Mouse (Mus musculus): ENCODE measurements around the gene Smpdl3b. TPM values are rescaled to one million over a fixed set of nuclear protein-coding genes. Genes with fewer than 3 reads are reported as not detected.
"Not testable (repeated sequence)": the region's sequence is repeated elsewhere in the genome, so short reads cannot be mapped to it uniquely, and the experiment has no call there.

The Smpdl3b gene
- 1 to 10 TPM in 2 of 4 experiments, under 1 TPM in 1, not detected in 1; 0.56 to 1.5 (median 1.0) TPM for total RNA-seq (2022)

DNA sequence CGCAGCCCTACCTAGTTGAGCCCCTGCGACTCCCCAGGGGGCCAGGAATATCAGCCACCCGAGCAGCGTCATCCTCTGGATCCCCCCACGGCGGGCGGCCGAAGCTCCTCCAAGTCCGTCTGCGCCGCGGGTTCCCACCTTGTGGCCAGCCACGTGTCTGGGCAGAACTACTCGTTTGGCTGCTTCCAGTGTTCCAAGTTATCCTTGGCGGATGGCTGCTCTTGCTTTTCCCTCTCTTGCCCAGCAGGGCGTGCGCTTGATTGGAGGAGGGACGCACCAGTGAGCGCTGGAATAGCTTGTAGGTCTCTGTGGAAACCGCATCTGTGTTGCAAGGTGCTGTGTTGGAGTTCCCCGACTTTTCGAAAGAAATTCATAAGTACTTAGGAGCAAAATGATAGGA lies at the start of gene Smpdl3b:
Smpdl3b (minus strand) TSS at position 279 of the 400 bp plus-strand sequence.
- DNase-seq (ENCODE audit: low spot score in 2 of 2): peak; percentile 49 to 67

DNA sequence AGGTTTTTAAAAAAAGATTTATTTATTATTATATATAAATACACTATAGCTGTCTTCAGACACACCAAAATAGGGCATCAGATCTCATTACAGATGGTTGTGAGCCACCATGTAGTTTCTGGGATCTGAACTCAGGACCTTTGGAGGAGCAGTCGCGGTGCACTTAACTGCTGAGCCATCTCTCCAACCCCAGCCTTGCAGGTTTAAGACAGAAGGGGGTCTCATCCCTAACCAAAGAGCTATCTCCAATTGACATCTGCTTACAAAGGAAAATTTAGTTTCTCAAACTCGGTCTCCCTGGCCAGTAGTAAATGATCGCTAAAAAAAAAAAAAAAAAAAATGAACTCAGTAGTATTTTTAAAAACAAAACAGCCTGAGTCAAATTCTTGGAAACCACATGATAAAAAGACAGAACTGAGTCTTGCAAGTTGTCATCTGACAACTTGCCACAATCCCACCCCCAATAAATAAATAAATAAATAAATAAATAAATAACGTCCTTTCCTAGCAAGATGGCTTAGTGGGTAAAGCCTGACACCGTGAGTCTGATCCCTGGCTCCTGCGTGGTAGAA lies 49.7 kb upstream of the Smpdl3b start:
- no peak for DNase-seq (ENCODE audit: low spot score in 2 of 2)

- DNase-seq (ENCODE audit: low spot score in 2 of 2): no peak
Measured at GRCm38 (mm10) chr4:132805599-132806197, 48.6 kb upstream of the Smpdl3b start.

- DNase-seq (ENCODE audit: low spot score in 2 of 2): no peak
Measured at GRCm38 (mm10) chr4:132805146-132805545, 48.1 kb upstream of the Smpdl3b start.

DNA sequence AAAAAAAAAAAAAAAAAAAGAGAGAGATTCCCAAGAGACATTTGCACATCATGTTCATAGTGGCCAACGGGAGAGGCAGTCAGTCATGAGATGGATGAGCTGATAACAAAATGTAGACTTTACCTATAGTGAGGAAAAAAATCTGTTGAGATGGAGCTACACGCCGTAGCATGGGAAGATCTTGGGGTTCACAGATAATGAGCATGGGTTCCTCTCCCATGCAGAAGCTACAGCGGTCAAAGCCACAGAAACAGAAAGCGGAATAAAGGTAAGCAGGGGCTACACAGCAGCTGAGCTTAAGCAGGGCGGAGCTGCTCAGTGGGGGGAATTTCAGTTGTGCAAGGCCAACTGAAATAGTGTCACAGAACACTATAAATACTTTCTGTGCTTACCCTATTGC lies 47.3 kb upstream of the Smpdl3b start:
- no peak for DNase-seq (ENCODE audit: low spot score in 2 of 2)

DNA sequence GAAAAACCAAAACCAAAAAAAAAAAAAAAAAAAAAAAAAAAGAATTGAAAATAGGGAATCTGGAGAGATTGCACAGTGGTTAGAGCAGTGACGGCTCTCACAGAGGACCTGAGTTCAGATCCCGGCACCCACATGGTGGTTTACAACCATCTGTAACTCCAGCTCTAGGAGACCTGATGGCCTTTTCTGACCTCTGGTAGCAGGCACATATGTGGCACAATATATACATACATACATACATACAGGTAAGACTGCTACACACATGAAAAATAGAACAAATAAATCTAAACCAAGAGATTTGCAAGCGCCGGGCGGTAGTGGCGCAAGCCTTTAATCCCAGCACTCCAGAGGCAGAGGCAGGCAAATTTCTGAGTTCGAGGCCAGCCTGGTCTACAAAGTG lies 46.8 kb upstream of the Smpdl3b start:
- no peak for DNase-seq (ENCODE audit: low spot score in 2 of 2)

GRCm38 (mm10) chr4:132803212-132803611 lies 46.2 kb upstream of the Smpdl3b start:
- no peak for DNase-seq (ENCODE audit: low spot score in 2 of 2)

GRCm38 (mm10) chr4:132802171-132802637 lies 45.2 kb upstream of the Smpdl3b start:
- DNase-seq (ENCODE audit: low spot score in 2 of 2): peak in 1 of 2 experiments; percentile 11

DNA sequence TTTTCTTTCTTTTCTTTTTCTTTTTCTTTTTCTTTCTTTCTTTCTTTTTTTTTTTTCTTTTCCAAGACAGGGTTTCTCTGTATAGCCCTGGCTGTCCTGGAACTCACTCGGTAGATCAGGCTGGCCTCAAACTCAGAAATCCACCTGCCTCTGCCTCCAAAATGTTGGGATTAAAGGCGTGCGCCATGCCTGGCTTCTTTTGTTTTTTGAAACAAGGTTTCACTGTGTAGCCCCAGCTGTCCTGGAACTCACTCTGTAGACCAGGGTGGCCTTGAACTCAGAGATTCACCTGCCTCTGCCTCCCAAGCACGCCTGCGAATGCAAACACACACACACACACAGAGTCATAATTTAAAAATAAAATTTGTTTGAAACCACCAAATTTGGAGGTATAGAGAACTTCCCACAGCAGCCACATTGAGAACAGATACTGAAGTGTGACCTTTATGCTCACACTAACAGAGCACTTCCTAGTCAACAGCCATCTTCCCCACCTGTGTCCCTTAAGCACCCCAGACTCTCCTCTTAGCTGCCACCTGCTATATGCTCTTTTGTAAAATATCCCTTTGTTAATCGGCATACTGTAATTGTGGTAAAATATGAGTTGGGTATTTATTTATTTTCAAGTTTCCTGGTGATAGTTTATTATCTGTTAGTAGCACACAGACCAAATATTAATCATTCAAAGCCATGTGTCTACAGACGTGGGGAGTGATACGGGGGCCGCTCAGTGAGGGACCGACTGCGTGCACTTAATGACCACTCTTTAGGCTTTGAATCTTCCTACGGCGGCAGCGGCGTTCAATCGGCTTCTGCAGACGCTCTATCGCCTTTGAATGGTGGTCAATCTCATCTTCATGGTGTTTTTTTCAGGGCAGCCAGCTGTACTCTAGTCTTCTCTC lies 44.4 kb upstream of the Smpdl3b start:
- no peak for DNase-seq (ENCODE audit: low spot score in 2 of 2)

DNA sequence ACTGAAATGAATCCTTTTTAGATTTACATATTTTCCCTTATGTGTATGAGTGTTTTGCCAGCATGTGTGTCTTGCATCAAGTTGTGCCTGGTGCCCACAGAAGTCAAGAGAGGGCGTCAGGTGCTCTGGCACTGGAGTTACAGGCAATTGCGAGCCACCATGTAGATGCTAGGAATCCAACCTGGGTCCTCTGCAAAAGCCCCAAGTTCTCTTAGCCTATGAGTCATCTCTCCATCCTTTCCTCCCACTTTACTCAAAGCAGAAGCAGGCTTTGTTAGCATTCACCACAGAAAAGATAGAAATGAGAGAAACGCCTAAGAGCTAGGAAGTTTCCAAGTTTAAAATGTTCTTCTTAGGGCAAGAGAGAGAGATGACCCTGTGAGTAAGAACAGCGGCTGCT lies 42.8 kb upstream of the Smpdl3b start:
- DNase-seq (ENCODE audit: low spot score in 2 of 2): no peak

- not testable (repeated sequence) for DNase-seq (ENCODE audit: low spot score in 2 of 2)
Measured at GRCm38 (mm10) chr4:132798666-132799065, 41.6 kb upstream of the Smpdl3b start.

GRCm38 (mm10) chr4:132798028-132798427 lies 41.0 kb upstream of the Smpdl3b start:
- no peak for DNase-seq (ENCODE audit: low spot score in 2 of 2)

DNA sequence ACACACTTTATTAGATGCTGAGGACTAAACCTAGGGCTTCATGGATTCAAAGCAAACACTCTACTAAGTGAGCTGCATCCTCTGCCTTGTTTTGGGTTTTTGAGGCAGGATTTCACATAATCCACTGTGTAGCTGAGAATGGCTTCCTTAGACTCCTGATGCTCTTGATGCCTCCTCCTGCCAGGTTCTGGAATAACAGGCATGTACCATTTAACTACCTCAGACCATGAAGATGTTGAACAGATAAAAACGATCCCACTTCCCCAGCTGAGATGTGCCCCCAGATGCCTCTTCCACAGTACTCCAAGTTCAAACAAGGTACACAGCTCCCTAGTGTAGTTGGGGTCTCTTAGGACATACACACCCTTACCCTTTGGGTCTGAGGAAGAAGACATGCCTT lies 40.4 kb upstream of the Smpdl3b start:
- DNase-seq (ENCODE audit: low spot score in 2 of 2): no peak

DNA sequence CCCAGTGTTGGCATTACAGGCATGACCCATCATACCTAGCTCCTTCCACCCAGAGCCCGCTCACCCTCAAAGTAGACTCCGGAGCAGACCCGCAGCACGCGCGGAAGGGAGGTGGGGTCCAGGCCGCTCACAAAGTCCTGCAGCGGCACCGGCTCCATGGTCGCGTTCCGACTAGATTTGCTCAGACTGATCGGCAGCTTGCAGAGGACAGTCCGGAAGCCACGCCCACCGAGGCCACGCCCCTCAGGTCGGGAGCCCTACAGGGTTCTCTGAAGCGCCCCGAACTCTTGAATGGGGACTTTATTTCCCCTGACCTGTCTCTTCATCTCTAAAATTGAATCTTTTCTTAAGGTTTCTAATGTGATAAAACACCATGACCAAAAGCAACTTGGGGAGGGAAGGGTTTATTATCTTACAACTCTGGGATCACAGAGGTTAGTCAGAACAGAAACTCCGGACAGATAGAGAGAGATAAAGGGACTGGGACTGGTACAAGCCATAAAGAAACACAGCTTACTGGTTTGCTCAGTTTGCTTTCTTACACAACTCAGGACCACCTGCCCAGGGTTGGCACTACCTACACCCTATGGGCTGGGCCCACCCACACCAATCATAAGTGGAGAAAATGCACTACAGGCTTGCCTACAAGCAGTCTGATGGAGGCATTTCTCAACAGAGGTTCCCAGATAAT lies 39.3 kb upstream of the Smpdl3b start, which contains the start of gene Themis2:
Themis2 (minus strand) TSS at position 192 of the 691 bp plus-strand sequence.
- peak; percentile 41 to 52 for DNase-seq (ENCODE audit: low spot score in 2 of 2)

- DNase-seq (ENCODE audit: low spot score in 2 of 2): no peak
Measured at GRCm38 (mm10) chr4:132795171-132795570, 38.1 kb upstream of the Smpdl3b start.

- no peak for DNase-seq (ENCODE audit: low spot score in 2 of 2)
Measured at GRCm38 (mm10) chr4:132794760-132795159, 37.7 kb upstream of the Smpdl3b start.

GRCm38 (mm10) chr4:132794028-132794427 lies 37.0 kb upstream of the Smpdl3b start:
- no peak for DNase-seq (ENCODE audit: low spot score in 2 of 2)

DNA sequence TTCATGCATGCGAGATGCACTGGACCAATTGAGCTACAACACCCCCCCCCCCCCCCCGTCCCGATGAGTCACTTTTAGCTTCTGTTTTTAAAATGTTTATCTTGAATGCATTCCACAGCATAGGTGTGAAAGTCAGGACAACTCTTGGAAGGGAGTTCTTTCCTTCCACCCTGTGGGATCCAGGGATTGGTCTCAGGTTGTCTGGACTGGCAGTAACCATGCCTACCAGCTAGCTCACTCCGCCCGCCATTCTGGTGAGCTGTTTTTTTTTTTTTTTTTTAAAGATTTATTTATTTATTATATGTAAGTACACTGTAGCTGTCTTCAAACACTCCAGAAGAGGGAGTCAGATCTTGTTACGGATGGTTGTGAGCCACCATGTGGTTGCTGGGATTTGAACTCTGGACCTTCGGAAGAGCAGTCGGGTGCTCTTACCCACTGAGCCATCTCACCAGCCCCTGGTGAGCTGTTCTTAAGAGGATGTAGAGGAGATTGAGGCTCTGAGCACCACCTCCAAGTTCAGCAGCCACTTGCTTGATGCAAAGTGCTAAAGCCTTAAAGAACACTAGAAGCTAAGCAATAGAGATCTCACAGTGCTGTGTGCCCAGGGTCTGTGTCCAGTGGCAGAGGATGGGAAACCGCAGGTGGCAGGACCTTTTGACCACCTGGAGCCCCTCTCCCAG lies 36.4 kb upstream of the Smpdl3b start:
- not testable (repeated sequence) for DNase-seq (ENCODE audit: low spot score in 2 of 2)

GRCm38 (mm10) chr4:132789731-132790130 lies 32.7 kb upstream of the Smpdl3b start:
- DNase-seq (ENCODE audit: low spot score in 2 of 2): no peak

- no peak for DNase-seq (ENCODE audit: low spot score in 2 of 2)
Measured at GRCm38 (mm10) chr4:132785228-132785627, 28.2 kb upstream of the Smpdl3b start.

DNA sequence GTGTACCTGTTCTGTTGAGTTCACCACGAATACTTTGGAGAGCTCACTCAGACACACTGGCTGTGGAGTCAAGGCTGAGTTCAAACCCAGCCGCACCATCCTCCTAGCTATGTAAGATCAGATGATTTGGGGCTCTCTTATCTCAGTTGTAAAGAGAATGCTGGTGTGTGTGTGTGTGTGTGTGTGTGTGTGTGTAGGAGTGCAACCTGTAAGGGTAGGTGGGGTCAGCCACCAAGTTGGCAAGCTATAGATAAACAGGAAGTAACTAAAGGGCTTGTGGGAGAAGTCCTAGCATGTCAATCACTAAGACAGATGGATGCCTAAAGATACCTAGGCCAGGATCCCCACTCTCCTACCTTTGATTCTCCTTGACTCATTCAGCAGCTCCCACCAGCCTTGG lies 26.7 kb upstream of the Smpdl3b start:
- DNase-seq (ENCODE audit: low spot score in 2 of 2): no peak
